Mouse (Mus musculus) ovary, postnatal 36 days (tissue): ENCODE data around the gene Ptprg.
"Not testable (repeated sequence)": the region's sequence is repeated elsewhere in the genome, so short reads cannot be mapped to it uniquely, and the experiment has no call there.

ENCODE experiments used
- DNase-seq: peaks from one replicate; pipeline ENCODE4 v3.0.0; 2022; ENCODE audit warnings: low spot score, mixed read lengths

Gene Ptprg

DNA sequence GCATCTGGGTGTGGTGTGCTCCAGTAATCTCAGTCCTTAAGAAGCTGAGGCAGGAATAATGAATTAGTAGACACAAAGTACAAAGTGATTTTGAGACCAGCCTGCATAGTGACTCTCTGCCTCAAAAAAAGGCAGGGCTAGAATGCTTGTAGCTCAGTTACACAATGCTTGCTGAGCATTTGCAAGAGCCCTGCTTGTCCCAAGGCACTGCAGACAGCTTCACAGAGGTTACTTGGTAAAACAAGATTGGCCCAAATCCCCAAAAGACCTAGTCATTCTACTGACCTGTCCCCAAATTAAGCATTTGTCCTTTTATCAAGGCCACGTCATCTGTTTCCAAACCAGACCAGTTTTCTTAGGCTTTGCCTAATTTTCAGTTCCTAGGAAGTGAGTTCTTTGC lies 190.4 kb downstream of the Ptprg start:
- no peak for DNase-seq

DNA sequence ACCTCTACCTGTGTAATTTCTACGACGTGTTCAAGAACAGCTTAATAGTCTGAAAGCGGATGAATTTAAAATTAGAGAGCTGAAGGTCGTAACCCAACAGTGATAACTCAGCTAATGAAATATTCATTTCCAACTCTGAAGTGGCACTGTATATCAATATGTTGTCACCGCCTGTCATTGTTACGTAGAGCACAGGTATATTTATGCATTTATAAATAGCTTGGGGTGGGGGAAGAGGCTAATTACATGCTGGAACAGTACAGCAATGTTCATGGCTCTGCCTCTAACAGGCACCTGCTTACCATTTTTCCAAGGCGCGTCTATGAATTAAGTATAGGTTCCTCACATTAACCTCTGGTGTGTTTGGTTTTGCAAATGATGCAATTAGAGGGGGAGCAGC lies 199.3 kb downstream of the Ptprg start:
- no peak for DNase-seq

DNA sequence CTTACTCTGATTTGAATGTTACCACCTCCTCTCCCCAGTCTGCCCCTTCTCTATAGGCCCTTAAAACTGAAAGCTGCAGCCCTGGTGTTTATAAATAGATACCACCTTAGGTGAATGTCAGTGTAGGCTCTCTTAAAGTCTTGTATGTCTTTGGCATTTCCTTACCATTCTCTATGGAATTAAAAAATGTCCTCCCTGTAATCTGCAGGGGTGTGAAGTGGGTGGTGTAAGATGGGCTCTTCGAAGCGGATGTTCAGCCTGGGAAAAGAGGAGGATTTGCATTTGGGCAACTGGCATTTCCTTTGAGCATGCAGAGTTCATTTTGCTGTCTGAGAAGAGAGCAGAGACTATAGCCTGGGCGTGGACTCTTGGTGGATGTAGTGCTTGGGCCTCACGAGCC lies 201.3 kb downstream of the Ptprg start:
- DNase-seq, result no peak

GRCm38 (mm10) chr14:11758185-11758584 lies 204.9 kb downstream of the Ptprg start:
- no peak for DNase-seq

GRCm38 (mm10) chr14:11759356-11759755 lies 206.0 kb downstream of the Ptprg start:
- DNase-seq, result no peak

DNA sequence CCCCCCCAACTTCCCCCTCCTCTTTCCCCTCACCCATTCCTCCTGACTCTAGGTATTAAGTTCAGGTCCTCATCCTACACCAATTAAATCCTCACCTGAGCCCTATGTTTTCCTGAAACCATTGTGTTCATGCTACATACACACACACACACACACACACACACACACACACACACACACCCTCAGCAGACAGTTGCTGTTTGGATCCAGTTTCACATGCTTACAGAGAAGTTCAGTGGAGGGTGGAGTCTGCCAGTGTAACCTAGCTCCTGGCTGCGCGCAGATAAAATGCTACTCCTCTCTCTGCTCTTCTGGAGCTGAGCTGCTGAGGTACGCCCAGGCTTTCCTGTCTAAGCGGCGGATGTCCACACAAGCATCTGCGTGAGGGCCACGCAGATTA lies 209.7 kb downstream of the Ptprg start:
- no peak for DNase-seq

GRCm38 (mm10) chr14:11772736-11773135 lies 219.4 kb downstream of the Ptprg start:
- DNase-seq, result no peak

DNA sequence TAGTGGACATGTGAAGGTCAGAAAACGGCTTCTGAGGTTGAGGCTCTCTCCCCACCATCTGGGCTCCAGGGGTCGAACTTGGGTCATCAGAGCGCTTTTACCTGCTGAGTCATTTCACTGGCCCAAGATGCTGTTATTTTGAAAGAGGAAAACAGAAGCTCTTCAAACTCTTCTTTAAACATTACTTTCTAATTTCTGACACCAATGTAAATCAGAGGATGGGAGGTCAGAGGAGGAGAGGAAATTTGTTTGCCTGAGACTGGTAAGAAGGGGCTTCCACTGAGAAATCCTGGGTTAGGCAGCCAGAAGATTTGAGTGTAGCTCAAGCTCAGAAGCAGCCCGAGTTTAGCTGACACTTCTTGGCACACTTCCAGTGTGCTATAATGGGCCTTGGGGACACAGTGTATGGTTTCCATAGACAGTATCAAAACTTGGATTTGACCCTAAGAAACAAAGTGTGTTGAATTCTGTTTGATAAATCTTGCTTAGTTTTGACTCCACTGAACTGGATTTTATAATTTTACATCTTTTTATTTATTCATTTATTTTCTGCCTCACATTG lies 221.2 kb downstream of the Ptprg start:
- DNase-seq, result no peak

DNA sequence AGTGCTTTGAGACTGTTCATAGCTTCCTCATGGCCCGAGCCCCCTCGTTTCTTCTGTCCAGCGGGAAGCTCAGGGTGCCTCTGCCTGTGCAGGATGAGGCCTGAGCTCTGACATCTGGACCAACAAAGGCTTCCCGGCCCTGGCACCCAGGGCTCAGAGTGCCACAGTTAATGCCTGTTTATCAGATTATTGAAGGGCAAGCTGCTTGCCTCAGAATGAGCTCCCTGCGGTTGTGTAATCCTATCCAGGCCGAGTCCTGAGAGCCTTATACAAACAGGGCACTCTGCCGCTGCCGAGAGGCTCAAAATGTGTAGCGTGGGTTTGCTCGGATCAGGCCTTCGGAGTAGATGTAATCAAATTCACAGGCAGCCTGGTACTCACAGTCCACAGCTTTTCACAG lies 221.9 kb downstream of the Ptprg start:
- peak; percentile 42 for DNase-seq

DNA sequence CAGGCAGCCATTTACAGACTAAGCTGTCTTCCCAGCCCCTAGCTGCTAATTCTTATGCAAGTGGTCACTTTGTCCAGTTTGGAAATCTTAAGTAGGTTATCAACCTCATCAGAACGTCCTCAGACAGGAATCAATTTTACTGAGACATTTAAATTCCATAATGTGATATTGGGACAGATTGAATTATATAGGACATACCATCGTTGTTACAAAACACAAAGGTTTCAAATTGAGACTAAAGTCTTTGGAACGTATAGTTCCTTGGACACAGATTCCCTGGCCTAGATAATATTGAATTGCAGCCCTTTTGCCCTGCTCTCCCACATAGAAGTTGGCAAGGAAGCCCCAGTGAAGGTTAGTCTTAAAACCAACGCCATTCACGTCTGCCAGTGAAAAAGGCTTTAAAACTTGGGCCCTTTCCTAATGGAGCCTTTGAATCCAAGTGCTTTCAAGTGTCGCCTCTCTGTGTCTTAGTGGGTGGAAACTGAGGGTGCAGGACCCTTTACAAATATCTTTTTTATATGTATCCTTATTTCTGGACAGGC lies 222.7 kb downstream of the Ptprg start:
- no peak for DNase-seq

GRCm38 (mm10) chr14:11776566-11776965 lies 223.2 kb downstream of the Ptprg start:
- DNase-seq, result no peak

DNA sequence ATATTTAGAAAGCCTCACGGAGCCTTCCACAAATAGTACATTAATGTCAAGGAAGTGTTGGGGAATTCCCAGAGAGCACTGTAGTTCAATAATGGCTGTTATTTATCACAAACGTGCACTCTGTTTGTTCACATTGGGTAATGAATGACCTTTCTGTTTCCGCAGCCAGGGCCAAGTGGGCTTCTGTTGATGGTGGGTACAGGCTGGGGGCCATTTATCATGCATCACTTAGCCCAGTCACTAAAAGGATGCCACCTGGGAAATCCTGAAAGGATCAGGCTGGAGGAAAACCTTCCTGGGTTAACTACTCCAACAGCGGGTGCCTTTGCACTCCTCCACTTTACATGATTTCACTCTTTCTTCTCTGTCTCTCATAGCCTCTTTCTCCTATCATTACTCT lies 237.9 kb downstream of the Ptprg start:
- DNase-seq, result no peak

- DNase-seq, result no peak
These were observed 240.5 kb downstream of the Ptprg start for GRCm38 (mm10) chr14:11793847-11794246.

GRCm38 (mm10) chr14:11802355-11803035 lies 249.2 kb downstream of the Ptprg start:
- no peak for DNase-seq

DNA sequence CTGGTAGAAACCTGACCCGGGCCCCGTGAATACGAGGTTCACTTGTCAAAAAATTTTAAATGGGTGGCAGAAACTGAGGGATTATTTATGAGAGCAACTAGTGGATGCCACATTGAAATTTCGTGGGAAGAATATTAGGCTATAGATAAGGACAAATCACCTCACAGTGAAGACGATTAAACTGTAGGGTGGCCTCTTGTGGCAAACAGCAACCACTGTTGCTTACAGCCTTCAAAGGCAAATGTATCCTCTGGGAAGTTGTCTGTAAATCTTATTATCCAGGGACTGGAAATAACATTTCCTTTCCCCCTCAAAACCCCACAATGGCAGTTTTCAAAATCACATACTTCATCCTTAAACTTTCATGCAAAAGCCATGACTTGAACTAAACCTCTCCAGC lies 253.3 kb downstream of the Ptprg start:
- DNase-seq, result no peak

GRCm38 (mm10) chr14:11807465-11807864 lies 254.1 kb downstream of the Ptprg start:
- no peak for DNase-seq

DNA sequence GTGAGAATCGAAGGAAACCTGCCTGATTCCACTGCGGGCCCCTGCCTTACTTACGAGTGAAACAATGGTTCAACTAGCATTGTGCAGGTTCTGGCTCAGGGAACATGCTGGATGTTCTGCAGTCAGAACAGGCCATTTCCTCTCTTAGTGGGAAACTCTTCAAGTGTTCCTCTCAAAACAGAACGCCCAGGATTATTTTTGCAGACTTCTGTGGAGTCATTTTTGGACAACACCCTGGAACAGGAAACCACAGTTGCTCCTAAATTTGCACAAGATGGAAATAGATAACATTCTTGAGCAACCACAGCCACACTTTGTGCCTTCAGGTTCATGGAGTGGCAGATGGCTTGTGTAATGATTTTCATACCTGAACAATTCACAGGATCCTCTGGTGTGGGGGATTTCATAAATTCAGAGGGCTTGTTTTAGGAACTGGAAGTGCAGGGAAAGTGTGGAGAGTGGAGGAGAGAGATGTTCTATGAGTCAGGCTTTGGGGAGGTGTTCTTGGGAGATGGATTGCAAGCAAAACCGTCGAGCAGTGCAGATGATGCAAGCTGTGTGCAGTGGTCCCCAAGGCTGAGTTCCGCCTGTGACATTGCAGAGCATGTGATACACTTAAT lies 257.9 kb downstream of the Ptprg start:
- DNase-seq, result no peak

DNA sequence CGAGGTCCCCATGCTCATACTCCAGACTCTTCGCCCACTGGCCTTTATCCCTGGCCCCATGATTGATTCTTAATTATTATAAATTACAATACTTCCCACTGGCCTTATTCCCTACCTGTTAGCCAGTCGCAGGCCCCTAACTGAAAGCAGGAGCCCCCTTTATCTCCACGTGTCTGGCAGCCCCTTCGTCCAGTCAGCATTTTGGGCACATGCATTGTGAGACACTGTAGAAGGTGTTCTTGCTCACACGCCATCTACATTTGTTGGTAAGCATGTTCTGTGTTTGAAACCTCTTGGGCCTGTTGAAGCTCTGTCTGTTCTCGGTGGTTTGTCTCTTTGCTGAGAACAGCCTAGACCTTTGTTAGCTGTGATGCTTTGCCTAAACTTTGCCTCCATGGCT lies 259.0 kb downstream of the Ptprg start:
- no peak for DNase-seq

DNA sequence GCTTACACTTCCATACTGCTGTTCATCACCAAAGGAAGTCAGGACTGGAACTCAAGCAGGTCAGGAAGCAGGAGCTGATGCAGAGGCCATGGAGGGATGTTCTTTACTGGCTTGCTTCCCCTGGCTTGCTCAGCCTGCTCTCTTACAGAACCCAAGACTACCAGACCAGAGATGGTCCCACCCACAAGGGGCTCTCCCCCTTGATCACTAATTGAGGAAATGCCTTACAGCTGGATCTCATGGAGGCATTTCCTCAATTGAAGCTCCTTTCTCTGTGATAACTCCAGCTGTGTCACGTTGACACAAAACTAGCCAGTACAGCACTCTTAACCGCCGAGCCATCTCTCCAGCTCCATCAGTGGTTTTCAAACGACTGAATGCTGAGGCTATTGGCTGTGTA lies 261.5 kb downstream of the Ptprg start:
- not testable (repeated sequence) for DNase-seq

DNA sequence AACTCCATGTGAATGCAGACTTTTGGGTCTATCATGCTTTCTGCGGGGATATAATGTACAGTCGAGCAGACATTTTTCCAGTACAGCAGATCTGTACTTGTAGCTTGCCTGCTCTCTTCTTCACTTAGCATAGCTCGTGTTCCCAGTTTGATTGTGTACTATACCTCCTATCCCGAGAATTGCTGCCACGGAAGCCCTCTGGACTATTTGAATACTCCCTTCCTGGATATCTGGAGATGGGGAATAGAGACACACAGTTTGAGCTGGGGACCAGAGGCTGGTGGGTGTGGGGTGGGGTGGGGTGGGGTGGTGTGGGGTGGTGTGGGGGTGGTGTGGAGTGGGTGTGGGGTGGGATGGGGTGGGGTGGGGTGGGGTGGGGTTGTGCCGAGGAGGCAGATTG lies 263.9 kb downstream of the Ptprg start:
- no peak for DNase-seq

- no peak for DNase-seq
These were observed 264.7 kb downstream of the Ptprg start for GRCm38 (mm10) chr14:11818054-11818453.

DNA sequence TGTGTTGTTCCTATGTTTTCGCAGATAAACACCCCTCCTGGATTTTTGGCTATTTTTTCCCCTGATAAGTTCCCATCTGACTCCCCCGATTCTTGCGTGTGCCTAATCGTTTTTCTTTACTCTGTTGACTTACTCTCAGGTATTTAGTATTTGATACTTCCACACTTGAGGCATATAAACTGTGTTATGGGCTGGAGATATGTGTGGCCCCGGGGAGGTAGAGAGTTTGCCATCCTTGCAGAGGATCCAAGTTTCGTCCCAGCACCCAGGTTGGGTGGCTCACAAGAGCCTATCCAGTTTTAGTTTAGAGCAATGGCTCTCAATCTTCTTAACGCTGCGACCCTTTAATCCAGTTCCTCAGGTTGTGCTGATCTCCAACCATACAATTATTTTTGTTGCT lies 265.4 kb downstream of the Ptprg start:
- DNase-seq, result no peak

DNA sequence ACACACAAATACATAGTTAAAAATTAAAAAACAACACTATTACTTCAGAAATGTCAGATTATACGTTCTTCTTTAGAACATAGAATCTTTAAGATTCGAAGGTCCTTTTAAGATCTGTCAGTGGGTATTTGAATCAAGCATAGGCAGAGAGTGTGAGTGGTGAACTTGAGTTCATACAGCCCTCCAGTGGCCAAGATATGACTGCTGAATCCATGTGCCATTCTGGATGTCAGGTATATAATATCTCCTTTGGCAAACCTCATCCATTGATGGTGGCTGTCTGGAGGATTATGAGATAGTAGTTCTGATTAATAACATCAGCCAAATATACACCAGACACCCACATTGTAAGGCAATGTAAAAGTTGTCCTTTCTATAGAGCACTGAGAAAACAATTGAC lies 266.0 kb downstream of the Ptprg start:
- no peak for DNase-seq
